Mouse (Mus musculus) left cerebral cortex, postnatal 10 days (tissue): Measurements from ENCODE around the gene Etfdh. TPM values are rescaled to one million over a fixed set of nuclear protein-coding genes. Genes with fewer than 3 reads are reported as not detected.

ENCODE experiments used
- DNase-seq, 2 experiments: peaks; one replicate each; pipeline ENCODE4 v3.0.0; 2021 to 2022; ENCODE audit warnings: low spot score in 2 of 2, mixed read lengths in 1 of 2; ENCODE audit errors: extremely low spot score in 1 of 2
- intact Hi-C: fragments of 180-260 bp; cut with DNase I; formaldehyde crosslinking; loops from one replicate; pipeline ENCODE4 v1.15.1; 2025
- total RNA-seq, 2 experiments: library from RNA; stranded (reverse); gene quantifications; 2 replicates each; pipeline ENCODE4 v1.2.3; 2021

The Etfdh gene
- total RNA-seq, 2 experiments from 2014 or later, result 26.0 to 27.3 TPM

DNA sequence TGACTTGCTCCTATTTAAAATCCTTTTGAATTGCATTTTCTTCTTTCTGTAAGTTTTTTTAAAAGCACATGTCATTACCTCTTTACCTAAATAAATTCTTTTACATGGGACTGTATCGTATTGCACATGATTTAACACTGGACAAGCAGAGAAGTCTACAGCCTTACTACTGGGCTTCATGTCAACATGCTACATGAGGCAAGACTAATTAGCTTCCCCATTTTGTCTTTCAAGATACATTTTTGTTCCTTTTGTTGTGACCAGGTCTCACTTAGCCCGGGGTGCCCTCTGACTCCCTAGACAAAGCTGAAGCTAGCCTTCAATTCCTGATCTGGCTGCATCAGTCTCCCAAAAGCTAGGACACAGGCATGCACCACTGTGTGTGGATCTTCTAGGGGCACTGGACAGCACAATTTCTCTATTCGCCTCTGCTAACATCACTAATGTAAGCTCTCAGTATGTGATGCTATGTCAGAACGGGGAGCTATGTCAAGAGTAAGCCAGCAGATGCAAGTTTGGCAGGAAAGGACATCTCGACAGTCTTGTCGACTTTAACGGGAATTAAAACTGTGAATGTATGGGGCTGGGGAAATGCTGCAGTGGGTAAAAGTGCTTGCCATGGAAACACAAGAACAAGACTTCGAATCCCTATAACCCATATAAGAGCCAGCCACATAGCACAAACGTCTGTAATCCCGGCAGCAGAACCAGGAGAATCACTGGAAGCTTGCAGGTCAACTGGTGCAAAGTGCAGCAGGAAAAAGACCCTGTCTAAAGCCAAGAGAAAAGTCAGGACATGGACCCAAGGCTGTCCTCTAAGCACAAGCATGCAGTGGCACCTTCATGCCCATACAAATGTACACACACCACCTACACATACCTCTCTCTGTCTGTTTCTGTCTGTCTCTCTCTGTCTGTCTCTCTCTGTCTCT is 67.2 kb downstream of the Etfdh start:
- intact Hi-C loops, result loop anchor here (10.0 kb wide), 1 partner anchor 277 kb away; the partner anchor contains the start of gene Rapgef2
- no peak for DNase-seq

GRCm38 (mm10) chr3:79560555-79560954 is 68.7 kb downstream of the Etfdh start:
- DNase-seq, result no peak
- intact Hi-C loops, result loop anchor here (10.0 kb wide), 1 partner anchor 276 kb away; the partner anchor contains the start of gene Rapgef2

GRCm38 (mm10) chr3:79559773-79560045 is 69.6 kb downstream of the Etfdh start:
- intact Hi-C loops, result loop anchor here (10.0 kb wide), 1 partner anchor 275 kb away; the partner anchor contains the start of gene Rapgef2
- no peak for DNase-seq

DNA sequence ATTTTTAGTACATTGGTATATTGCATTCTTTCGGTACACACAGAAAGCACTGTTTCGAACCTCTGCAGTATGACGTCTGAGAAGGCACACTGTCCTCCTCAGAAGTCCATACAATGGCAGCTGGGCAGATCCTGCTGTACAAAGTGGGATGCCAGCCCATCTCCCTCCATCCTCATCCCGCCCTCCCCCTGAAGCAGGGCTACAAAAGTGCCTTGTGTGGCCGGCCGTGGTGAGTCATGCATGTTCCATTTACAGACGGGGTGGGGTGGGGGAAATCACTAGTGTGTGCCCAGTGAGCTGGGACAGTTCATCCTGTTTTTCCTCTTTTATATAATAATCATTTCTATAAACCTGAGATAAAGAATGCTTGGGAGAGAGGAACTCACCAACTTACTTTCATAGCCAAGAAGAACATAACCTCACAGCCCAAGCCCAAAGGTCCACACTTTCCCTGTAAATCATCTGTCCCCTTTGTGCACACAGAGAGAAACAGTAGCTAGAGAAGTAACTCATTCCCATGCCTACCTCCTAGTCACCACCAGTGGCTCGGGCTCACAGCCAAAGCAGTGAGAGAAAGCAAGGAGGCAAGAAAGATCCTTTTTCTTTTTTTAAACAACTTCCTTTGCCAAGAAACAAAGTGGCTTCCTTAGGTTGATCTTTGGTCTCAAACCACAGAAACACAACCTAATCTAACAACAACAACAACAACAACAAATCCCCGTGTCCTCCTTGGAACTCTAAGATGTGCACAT is 70.1 kb downstream of the Etfdh start:
- peak; percentile 42 to 75 for DNase-seq
- intact Hi-C loops, result no loop called here

DNA sequence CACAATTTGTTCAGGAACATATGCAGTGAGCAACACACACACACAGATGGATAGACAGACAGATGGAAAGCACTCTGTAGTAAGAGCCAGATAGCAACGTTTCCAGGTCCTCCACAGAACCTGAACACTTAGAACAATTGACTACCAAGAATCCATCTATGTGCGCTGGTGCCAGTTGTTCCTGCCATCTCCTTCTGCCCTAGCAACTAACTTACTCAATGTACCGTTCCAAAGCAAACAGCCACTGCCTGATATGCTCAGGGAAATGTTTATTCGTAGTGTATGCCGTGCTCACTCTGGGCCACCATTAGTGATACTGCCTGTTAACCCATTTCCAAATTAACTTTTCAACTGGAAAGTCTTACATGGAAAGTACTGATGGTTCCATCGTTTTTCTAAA is 74.2 kb downstream of the Etfdh start:
- DNase-seq, result no peak
- intact Hi-C loops, result no loop called here

Other genes with a start within 250 kb of the Etfdh start
- gene Fnip2, start 61.7 kb downstream of the Etfdh start, total RNA-seq, result 10 to 100 TPM; 21.6 to 23.1 TPM
- gene Ppid, start 38.2 kb downstream of the Etfdh start, total RNA-seq, result 10 to 100 TPM; 66.0 to 68.2 TPM
- gene 4930579G24Rik, start 421 bp downstream of the Etfdh start, total RNA-seq, result 1 to 10 TPM; 1.5 to 1.8 TPM
- gene Rxfp1, start 108.4 kb upstream of the Etfdh start, total RNA-seq, result 10 to 100 TPM; 32.1 to 33.5 TPM
- 1 to 10 TPM; 5.4 to 8.4 TPM for gene Tmem144, start 223.3 kb upstream of the Etfdh start, total RNA-seq